Mouse (Mus musculus): ENCODE results near the gene Sema4b.

The Sema4b gene

GRCm38 (mm10) chr7:80186531-80187296, at the start of gene Sema4b:
Sema4b (plus strand) TSS chr7:80186841.
- in situ Hi-C loops (cut with MboI, MseI), result no loop called here

DNA sequence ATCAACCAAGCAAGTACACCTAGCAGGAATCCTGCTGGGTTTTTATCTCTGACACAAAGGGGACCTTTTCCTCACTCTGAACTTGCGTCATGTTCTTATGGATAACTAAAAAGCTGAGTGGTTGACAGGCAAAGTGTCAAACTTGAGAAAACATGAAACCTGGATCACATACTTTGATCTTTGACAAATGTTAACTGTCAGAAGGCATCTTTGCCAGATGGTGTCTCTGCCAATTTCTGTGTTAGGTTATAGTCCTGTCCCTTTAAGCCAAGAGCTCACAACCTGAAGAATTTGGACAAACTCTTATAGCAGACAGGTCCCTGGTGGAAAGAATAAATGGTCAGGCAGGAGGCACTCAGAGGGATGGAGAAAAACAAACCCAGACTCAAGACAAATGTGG, 48.3 kb upstream of the Sema4b start:
- in situ Hi-C loops (cut with MboI, MseI), result no loop called here

GRCm38 (mm10) chr7:80140815-80141214, 45.8 kb upstream of the Sema4b start:
- in situ Hi-C loops (cut with MboI, MseI), result no loop called here

DNA sequence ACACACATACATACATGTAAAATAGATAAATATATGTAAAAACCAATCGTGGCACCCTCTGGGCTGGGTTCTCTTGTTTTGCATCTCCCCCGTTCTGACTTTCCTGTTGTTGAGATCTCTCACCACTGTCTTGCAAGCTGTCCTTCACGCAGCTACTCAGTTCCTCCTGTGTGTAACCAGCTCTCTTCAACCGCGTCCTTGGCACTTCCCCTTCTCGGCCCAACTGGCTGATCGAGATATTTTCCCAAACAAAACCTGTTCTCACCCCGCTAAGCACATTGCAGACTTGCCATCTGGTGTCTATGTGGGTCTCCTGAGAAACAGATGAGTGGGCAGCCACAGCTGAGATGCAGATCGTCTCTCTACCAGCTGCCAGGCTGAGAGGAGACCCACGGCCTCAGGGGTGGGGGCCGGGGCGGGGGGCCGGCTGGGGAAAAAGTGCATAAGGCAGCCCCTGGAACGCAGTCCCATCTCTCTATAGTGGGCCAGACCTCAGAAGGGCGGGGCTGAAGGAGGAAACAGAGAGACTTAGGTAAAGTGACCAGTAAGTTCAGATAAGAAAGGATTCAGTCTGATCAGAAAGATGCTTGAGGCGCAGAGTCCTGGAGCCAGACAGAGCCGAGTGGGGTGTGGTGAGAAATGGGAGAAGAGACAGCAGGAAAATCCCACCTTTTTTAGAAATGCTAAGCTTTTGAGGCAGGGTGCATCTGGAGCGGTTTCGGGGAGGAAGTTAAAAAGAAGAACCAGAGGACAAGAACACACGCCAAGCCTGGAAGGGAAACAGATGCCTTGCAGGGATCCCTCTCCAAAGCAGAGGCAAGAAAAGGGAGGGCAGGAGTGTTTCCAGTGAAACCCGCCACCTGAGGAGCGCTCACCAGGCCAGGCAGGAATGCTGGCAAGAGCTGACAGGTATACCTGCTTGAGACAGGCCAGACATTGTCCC, 43.0 kb upstream of the Sema4b start:
- in situ Hi-C loops (cut with MboI, MseI), result no loop called here

DNA sequence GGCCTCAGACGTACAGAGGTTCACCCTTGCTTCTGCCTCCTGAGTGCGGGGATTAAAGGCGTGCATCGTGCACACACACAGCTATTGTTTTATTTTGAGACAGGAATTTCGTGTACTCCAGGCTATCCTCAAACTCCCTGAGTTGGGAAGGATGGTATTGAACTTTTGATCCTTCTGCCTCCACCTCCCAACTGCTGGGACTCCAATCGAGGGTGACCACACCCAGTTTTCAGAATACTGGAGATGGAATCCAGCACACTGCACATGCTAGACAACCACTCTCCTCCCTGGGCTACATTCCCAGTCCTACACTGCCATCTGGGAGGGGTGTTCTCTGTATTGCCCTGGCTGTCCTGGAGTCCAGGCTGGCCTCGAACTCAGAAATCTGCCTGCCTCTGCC, 41.9 kb upstream of the Sema4b start:
- in situ Hi-C loops (cut with MboI, MseI), result no loop called here

- in situ Hi-C loops (cut with MboI, MseI), result no loop called here
Observed at GRCm38 (mm10) chr7:80146077-80146476, 40.6 kb upstream of the Sema4b start.

DNA sequence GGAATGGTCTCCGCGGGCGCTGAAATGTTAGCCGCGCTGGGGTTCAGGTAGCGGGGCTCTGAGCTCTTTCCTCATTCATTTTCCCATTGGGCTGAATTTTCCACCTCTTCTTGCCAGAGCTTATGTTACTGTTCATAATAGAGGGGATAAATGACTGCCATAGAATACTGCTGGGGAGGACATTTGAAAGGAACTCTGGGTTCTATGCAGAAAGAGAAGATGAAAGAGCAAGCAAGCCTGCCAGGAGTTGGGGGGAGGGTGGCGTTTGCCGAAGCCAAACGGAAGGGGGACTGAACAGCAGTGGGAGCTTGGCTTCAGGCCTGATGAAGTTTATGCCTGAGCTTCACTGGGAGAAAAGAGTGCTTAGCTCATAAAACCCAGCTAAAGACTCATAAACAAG, 37.3 kb upstream of the Sema4b start:
- in situ Hi-C loops (cut with MboI, MseI), result no loop called here

DNA sequence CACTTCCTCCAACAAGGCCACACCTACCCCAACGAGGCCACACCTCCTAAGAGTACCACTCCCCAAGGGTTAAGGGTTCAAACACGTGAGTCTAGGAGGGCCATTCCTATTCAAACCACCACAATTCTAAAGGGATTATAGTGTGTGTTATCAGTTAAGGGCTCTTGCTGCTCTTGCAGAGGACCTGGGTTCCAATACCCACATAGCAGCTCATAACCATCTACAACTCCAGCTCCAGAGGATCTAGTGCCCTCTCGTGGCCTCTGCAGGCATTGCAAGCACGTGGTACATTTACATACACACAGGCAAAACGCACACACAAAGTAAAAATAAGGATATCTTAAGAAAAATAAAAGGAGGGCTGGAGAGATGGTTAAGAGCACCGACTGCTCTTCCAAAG, 34.5 kb upstream of the Sema4b start:
- in situ Hi-C loops (cut with MboI, MseI), result loop anchor here (10.0 kb wide), 1 partner anchor 53 kb away; no protein-coding TSS in a partner anchor

DNA sequence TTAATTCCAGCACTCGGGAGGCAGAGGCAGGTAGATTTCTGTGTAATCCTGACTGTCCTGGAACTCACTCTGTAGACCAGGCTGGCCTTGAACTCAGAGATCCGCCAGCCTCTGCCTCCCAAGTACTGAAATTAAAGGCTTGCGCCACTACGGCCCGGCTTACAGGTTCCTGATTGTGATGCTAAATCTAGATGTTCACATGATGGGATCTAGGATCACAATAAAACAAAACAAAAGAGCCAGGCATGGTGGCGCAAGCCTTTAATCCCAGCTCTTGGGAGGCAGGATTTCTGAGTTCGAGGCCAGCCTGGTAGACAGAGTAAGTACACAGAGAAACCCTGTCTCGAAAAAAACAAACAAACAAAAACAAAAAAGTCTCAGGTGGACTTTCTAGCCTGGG, 33.9 kb upstream of the Sema4b start:
- in situ Hi-C loops (cut with MboI, MseI), result loop anchor here (10.0 kb wide), 1 partner anchor 52 kb away; no protein-coding TSS in a partner anchor

DNA sequence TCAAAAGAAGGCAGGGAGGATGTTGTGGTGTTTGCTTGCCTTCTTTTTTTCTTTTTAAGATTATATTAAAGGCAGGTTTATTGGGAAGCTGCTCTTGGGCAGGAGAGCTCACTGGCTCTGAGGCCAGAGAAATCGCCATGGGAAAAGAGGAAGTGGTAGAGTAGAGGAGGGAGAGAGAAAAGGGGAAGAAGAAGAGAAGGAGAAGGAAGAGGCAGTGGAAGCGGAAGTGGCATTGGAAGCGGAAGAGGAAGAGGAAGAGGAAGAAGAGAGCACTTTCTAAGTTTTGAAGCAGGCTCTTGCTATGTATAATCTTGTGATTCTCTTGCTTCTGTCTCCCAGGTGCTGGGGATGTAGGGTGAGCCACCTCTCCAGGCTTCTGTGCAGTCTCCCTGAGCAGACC, 32.0 kb upstream of the Sema4b start:
- in situ Hi-C loops (cut with MboI, MseI), result loop anchor here (10.0 kb wide), 1 partner anchor 50 kb away; no protein-coding TSS in a partner anchor

DNA sequence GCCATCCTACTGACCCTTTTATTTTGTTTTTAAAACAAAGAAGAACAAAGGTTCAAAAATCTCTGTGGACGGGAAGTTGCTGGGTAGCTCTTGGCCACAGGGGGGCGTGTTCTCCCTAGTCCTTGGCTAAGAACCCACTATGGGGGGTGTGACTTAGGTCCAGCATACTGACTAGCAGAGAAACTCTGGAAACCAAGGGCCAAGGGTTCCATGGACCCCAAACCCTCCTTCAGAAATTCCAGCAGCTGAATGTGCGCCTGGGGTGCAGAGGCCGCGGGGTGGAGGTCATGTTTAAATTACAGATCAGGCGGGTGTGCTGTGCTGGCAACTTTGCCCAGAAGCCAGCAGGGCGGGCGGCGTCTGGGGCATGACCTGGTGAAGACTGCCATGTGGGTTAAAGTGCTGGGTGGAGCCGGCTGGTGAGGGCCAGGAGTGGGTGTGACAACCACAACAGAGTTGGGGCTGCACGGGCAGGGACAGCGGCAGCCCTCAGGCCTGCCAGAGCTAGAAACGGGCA, 29.9 kb upstream of the Sema4b start:
- in situ Hi-C loops (cut with MboI, MseI), result loop anchor here (10.0 kb wide), 1 partner anchor 48 kb away; no protein-coding TSS in a partner anchor

DNA sequence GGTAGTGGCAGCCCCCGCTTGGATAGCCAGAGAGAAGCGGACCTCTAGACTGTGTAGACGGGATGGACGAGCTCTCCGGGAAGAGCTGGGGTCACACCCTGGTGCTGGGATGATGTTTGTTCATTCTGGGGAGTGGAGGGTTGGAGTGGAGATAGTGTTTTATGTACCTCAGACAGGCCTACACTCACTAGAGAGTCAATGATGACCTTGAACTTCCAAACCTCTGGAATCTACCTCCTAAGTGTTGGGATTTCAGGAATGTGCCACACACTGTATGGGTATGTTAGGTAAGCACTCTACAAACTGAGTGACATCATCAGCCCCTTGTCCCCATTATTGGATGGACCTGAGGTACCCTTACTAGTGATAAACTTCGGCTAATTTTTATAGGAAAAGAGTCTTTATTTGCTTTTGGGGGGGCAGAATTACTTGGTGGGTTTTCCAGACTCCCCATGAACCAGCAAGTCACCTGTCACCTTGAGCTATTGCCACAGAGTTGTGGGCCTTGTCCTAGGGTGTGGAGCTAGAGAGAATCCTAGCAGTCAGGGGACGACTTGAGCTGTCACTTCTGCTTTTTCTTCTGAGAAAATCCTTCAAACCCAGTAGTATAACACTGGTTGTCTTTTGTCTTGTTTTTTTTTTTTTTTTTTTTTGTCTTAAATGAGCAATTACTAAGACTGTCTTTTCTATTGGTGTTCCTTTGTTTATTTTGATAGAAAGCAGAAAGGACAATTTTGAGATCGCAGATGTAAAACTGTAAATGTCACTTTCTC, 28.0 kb upstream of the Sema4b start:
- in situ Hi-C loops (cut with MboI, MseI), result loop anchor here (10.0 kb wide), 1 partner anchor 46 kb away; no protein-coding TSS in a partner anchor

- in situ Hi-C loops (cut with MboI, MseI), result loop anchor here (10.0 kb wide), 1 partner anchor 1864 kb away; no protein-coding TSS in a partner anchor
Observed at GRCm38 (mm10) chr7:80160293-80160944, 26.2 kb upstream of the Sema4b start.

- in situ Hi-C loops (cut with MboI, MseI), result loop anchor here (10.0 kb wide), 1 partner anchor 1864 kb away; no protein-coding TSS in a partner anchor
Observed at GRCm38 (mm10) chr7:80160945-80161306, 25.7 kb upstream of the Sema4b start.

DNA sequence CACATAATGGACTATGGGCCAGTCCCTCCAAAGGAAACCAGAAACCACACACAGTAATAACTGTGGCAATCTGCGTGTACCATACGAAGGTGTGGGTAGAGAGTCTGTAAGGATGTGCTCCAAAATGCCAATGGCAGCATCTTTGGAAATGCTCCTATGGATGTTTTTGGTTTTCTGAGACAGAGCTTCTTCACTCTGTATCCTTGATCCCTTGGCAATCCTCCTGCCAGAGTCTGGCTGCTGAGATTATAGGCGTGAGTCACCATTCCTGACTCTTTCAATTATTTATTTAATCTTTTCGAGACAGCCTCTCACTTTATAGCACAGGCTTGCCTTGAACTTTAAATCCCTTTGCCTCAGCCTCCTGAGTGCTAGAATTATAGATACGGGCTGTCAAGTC, 21.2 kb upstream of the Sema4b start:
- in situ Hi-C loops (cut with MboI, MseI), result loop anchor here (10.0 kb wide), 1 partner anchor 1859 kb away; no protein-coding TSS in a partner anchor

DNA sequence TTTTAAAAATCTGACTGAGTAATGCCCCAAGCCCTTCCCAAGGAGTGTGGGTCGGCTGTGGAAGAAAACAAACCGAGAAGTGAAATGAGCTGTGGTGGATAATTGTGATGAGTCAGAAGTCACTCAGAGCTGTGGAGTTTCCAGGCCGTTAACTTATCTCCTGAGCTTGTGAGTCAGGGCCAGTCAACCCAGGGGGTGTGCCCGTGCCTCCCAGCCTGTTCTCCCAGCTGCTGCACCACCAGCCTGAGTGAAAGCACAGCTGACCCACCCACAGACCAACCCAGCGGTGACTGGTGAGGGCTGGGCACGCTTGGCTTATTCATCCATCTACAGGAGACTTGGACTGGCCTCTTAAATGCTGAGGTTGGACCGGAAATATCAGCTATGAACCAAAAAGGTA, 19.9 kb upstream of the Sema4b start:
- in situ Hi-C loops (cut with MboI, MseI), result loop anchor here (10.0 kb wide), 1 partner anchor 1858 kb away; no protein-coding TSS in a partner anchor

DNA sequence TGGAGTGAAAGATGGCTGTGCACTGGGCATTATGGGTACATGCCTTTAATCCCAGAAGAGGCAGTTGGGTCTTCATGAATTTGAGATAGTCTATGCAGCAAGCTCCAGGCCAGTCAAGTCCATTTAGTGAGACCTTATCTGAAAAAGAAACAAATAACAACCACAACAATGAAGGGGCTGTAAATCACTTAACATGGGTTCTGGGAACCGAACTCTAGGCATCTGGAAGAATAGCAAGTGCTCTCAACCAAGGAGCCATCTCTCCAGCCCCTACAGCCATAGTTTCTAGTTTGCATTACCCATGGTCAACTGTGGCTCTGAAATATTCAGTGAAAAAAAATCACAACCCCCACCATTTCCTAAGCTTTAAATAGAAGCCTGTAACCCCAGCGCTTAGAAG, 16.8 kb upstream of the Sema4b start:
- in situ Hi-C loops (cut with MboI, MseI), result loop anchor here (10.0 kb wide), 1 partner anchor 1855 kb away; no protein-coding TSS in a partner anchor

DNA sequence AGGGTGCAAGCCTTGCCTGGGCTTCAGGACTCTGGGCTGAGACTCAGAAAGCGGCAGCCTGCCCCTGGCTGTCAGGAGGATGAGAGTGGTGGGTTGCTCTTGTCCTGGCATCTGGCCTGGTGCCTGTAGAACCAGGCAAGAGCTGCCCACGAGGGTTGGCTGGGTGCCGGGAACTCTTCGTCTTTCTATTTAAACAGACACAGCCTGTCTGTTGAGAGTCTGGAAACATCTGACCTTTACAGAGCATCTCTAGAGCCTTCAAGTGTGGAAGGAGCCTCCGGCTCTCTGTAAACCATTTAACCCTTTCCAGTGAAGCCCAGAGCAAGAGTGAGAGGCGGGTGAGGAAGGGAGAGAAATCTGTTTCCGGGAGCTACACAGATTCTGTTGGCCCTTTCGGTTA, 15.3 kb upstream of the Sema4b start:
- in situ Hi-C loops (cut with MboI, MseI), result no loop called here

DNA sequence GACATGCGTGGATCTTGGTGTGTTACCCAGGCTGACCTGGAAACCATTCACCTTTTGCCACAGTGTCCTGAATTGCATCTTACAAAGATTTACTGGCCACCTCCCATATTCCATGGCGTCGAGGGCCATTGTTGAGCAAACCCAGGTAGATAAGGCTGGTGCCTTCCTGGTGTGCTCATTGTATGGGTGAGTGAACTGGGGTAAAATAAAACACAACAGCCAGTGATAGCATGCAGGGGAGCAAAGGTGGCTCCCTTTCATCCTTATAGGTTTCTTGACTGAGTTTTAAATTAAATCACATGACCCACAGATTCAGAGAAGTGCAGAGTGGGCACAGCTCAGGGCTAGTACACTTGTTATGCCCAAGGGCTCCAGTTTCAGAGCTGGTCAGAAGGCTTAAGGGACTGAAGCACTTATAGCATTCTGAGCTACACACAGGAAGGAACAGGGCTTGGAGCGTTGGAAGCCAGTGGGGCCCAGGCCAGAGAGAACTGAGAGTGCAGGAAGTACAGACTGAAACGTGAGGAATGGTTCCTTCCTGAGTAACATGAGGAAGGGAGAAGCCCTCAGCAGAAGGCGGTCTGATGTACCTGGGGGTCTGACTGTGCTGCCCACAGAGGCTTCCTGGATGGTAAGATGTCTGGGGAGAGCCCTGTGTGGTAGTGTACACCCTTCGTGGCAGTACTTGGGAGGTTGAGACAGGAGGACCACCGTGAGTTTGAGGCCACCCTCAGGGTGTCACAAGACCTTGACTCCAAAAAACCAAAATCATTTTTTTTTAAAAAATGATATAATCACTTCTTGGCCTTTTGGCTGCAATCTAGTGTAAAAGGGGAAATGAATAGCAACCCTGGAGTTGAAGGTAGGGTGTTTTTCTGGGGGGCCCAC, 14.3 kb upstream of the Sema4b start:
- in situ Hi-C loops (cut with MboI, MseI), result no loop called here

DNA sequence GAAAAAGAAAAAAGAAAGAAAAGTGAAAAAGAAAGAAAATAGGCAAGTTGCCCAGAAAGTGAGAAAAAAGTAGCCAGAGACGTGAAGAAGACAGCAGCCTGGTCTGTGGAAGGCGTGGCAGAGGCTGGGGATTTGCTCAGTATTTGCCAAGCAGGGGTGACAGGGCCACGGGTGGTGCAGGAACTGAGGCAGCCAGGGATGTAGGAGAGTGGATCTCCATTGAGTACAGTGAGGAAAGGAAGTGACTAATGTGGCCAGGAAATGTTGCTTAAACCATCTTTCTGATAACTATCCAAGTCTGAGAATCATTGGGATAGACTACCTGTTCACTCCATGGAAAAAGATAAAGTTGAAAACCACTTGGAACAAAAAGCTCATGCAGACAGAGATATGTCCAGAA, 10.5 kb upstream of the Sema4b start:
- in situ Hi-C loops (cut with MboI, MseI), result no loop called here
